Mouse (Mus musculus) layer of hippocampus, postnatal 36 days (tissue): ENCODE measurements around the gene Gm11060. TPM values are rescaled to one million over a fixed set of nuclear protein-coding genes. Genes with fewer than 3 reads are reported as not detected.

ENCODE experiments used
- DNase-seq, 2 experiments: peaks; one replicate each; pipeline ENCODE4 v3.0.0; 2022
- total RNA-seq, 2 experiments: library from RNA; stranded (reverse); gene quantifications; 2 replicates each; pipeline ENCODE4 v1.2.3; 2021

Gm11060 gene
- total RNA-seq, 2 experiments from 2014 or later = not detected

- DNase-seq = no peak
Measured at GRCm38 (mm10) chr2:105122216-105122615, 30.4 kb downstream of the Gm11060 start.

DNA sequence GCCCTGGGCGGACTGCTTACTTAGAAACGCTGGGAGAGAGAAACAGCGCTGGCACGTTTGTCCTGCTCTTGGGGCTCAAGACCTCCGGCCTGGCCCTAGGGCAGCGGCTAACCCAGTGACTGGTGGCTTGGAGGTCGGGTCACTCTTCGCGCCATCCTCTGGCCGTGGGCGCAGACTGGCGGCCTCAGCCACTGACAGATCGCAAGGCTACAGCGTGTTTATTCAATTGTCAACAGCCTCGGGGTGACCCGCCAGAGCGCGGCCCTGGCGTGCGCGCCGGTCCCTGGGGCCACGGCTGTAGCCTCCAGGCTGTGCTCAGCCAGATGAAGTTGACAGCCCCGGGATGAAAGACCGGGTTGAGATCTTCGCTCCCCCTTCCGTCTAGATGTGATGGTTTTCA, 31.1 kb downstream of the Gm11060 start:
- no peak for DNase-seq

- no peak for DNase-seq
Measured at GRCm38 (mm10) chr2:105123431-105123830, 31.6 kb downstream of the Gm11060 start.

DNA sequence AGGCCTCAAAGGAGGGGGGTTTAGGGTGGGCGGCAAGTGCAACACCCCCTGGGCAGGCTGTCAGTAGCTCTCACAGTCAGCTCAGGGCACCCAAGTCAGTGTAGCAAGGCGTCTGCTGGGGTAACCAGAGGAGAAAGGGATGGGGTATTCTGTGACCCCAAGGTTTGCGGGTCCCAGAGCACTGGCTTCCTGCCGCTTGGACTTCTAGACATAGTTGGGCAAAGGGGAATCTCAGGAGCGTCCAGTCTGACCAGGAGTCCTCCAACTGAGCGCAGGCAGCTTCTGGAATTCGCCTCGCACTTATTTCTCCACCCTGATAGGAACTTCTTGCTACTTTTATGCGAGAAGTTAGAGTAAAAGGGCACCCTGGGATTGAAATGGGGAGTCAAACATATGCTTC, 32.1 kb downstream of the Gm11060 start:
- DNase-seq = no peak

- no peak for DNase-seq
Measured at GRCm38 (mm10) chr2:105124391-105124790, 32.6 kb downstream of the Gm11060 start.

- DNase-seq = no peak
Measured at GRCm38 (mm10) chr2:105125205-105125604, 33.4 kb downstream of the Gm11060 start.

- no peak for DNase-seq
Measured at GRCm38 (mm10) chr2:105125641-105126040, 33.8 kb downstream of the Gm11060 start.

- no peak for DNase-seq
Measured at GRCm38 (mm10) chr2:105126279-105126678, 34.5 kb downstream of the Gm11060 start, which contains the start of gene Wt1. Gene Wt1, plus strand, starts transcription at chr2:105126529.

DNA sequence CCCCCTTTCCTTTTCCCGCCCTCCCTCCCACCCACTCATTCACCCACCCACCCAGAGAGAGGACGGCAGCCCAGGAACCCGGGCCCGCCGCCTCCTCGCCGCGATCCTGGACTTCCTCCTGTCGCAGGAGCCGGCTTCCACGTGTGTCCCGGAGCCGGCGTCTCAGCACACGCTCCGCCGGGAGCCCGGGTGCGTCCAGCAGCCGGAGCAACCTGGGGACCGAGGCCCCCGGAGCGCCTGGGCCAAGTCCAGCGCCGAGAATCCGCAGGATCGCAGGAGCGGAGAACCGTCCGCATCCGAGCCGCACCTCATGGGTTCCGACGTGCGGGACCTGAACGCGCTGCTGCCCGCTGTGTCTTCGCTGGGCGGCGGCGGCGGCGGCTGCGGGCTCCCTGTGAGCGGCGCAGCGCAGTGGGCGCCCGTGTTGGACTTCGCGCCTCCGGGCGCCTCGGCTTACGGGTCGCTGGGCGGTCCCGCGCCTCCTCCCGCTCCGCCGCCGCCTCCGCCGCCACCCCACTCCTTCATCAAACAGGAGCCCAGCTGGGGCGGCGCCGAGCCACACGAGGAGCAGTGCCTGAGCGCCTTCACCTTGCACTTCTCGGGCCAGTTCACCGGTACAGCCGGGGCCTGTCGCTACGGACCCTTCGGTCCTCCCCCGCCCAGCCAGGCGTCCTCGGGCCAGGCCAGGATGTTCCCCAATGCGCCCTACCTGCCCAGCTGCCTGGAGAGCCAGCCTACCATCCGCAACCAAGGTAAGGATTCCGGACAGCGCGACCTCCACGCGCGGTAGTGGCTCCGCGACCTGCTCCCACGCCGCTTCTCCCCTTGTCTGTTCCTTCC, 35.1 kb downstream of the Gm11060 start:
- DNase-seq = no peak

GRCm38 (mm10) chr2:105127531-105128480, 36.0 kb downstream of the Gm11060 start:
- no peak for DNase-seq

DNA sequence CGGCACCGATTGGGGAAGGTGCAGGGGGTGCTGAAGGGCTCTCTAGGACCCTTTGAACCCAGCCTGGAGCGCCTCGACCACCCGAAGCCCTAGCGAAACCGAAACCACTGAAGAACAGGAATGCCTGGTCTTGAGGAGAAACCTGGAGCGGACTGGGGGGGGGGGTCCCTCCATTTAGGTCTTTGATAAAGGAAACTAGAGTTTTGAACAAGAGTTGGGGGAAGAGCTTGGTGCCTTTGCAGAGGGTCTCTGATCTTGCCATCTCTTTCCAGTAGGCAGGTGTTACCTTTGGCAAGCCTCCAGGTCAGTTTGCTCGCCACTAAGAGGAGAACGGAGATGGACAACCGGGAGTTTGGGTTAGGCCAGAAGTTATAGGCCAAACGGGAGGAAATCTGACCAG, 36.7 kb downstream of the Gm11060 start:
- DNase-seq = no peak

DNA sequence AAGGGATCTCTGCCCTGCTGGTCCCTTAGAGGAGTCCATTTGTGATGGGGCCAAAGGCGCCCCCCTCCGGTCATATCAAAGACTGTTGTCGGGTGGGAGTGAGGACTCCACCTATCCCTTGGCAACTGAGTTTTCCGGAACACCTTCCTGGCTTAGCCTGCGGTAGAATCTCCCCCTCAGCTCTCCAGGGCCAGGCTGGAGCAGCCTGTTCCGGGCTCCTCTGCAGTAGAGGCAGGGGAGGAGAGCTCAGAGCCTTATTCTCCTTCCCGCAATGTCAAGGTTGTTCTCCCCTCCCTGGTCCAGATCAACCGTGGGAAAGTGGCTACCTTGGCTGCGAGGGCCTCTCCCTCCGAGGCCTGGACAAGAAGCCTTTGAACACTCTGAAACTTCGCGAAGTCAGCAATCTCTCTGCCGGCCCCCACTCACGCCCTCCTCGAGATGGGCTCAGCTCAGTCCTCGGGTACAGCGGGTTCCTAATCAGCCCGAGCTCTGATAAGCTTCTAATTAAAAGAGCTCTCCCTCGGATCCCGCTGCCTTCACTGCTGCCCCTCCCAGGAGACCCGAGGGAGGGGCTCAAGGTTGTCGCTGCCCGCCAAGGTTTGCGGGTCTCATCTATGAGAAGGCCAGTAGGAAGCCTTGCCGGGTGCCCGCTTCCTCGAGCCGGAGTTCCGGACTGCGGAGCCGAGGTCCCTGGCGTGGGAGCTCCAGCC, 38.7 kb downstream of the Gm11060 start:
- DNase-seq = no peak

GRCm38 (mm10) chr2:105131061-105131810, 39.4 kb downstream of the Gm11060 start:
- no peak for DNase-seq

GRCm38 (mm10) chr2:105131811-105132100, 39.9 kb downstream of the Gm11060 start:
- no peak for DNase-seq

DNA sequence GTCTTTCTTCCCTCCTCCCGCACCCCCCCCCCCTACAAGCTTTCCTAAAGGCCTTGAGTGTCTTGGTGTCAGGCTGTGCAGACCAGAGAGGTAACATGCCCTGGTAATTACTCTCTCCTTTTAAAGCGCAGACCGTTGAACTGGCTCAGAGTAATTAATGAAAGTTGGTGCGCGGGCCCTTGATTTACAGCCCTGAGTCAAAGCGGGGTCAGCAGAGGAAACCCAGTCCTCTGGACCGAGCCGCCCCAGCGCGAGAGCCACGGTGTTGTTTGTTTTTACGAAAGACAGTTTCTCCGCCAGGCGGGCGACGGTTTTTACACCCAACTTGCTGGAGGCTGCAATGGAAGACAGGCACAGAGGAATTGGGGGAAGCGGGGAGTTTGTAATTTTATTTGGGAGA, 40.5 kb downstream of the Gm11060 start:
- DNase-seq = no peak

DNA sequence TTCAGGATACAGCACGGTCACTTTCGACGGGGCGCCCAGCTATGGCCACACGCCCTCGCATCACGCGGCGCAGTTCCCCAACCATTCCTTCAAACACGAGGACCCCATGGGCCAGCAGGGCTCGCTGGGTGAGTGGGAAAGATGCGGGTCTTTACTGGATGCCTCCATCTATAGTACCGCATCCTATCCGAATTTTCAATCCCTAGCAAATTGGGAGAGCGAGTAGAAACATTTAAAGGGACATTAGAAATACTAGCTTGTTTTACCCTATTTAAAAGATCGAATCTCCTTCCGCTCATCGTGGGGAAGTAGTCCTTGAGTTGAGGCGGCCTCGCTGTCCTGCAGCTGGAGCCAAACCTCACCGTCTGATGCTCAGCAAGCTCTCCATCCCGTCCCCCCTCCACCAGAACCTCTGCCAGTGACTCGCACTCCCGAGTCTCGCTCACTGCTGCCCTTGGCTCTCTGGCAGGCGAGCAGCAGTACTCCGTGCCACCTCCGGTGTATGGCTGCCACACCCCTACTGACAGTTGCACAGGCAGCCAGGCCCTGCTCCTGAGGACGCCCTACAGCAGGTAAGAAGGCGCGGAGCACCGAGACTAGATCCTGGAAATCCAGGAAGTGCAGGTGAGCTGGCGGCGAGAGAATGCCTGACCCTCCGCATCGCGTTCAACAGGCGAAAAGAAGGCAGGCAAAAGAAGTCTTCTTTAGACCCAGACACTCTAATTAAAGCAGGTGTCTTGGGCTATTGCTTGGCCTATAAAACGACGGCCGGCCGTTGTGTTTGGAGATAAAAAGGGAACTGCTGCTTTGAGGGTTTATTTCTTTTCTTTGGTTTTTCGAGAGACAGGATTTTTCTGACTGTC, 41.3 kb downstream of the Gm11060 start:
- DNase-seq = no peak

DNA sequence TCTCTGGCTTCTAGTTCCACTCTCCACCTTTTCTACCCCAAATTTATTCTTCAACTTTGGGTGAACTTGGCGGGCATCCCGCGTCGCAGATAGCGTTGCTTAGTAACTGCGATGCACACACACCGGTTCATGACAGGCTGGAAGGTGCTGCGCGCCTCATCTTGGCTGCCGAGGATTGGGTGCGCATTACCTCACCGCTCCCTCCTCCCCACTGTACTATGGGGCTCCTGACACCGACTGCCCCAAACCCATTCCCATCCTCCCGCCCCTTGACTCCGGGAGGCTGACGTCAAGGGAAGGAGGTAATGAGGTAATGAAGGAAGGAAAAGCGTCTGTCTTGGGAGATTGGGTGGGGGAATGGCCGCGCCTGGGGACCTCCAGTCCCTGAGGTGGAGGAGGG, 42.5 kb downstream of the Gm11060 start:
- DNase-seq = no peak

DNA sequence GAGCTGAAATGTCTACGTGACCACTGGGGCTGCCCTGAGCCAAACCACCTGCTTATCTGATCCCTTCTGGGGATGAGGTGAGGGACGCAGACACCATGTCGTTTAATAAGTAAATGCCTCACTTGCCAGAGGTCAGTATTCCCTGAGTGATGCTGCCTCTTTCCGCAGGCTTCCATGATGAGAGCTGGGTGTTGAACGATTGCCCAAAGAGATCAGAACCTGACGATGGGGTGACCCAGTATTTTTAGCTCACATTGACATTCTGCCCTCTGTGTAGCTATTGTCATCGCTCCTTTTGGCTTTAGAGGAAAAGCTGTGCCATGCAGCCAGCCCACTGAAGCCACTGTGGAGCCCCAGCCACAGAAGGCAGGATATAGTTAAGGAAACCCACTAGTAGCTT, 47.7 kb downstream of the Gm11060 start:
- no peak for DNase-seq

- no peak for DNase-seq
Measured at GRCm38 (mm10) chr2:105141371-105141770, 49.6 kb downstream of the Gm11060 start.
